13 mouse cellular contexts compared by ENCODE assay signal in the genomic region with DNA sequence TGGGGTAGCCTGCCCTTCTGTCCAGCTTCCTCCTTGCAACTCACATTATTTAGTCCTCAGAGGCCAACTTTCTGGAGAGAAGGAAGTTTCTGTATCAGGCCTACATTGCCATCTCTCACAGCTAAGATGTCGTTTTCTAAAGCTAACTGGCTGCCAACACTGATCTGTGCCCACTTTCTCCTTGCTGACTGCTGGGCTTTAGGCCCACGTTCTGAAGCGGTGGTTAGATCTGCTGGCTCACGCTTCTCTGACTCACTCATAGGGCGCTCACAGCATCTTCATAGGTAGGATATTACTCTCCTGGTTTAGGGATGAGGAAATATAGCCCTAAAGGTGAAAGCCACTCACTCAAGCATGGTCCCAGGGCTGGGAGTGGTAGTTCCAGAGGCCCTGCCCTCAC. TPM values are rescaled to one million over a fixed set of nuclear protein-coding genes. Genes with fewer than 3 reads are reported as not detected.
DNase-seq lines count a peak whose midpoint lies in the region; ATAC-seq and TF ChIP-seq lines count a peak whose summit lies in the region.
"Had no signal": no experiment of that assay in that cellular context is flagged by ENCODE, and none has a peak within 500 bp of the region (broad histone marks: within the 10 kb centered on the region; RNA-seq: fewer than 3 reads in every experiment).

No protein-coding gene starts in this region.

- 18% methylated on average over 5 of the region's 5 CpGs for WGBS in cerebellum, adult 2 months
- WGBS in kidney, embryonic 15.5 days: 71% methylated on average over 5 of the region's 5 CpGs
- WGBS in neural tube, embryonic 15.5 days: 90% methylated on average over 5 of the region's 5 CpGs

- H3K4me3 ChIP-seq in cerebellum, adult 2 months (replicated peaks; ENCODE audit: insufficient read depth, low read depth, low read length): no peak overlapping the region
- no peak overlapping the region for H3K4me3 ChIP-seq in kidney, embryonic 15.5 days (replicated peaks)
- no peak overlapping the region for H3K4me3 ChIP-seq in neural tube, embryonic 15.5 days (replicated peaks)

- TF ChIP-seq POLR2A in cerebellum, adult 2 months (IDR thresholded peaks at IDR 0.05; ENCODE audit: borderline replicate concordance, insufficient read depth, low read length): no peak

- no peak for ATAC-seq in kidney, embryonic 15.5 days (replicated peaks; ENCODE audit: low FRiP score)
- no peak for ATAC-seq in neural tube, embryonic 15.5 days (ENCODE audit: low FRiP score)

- peak overlapping the region; percentile 42; the same call in 1 of the 2 replicates for H3K27ac ChIP-seq in cerebellum, adult 2 months (ENCODE audit: insufficient read depth, low read length)
- peak overlapping the region; percentile 23; the same call in 1 of the 2 replicates for H3K27ac ChIP-seq in kidney, embryonic 15.5 days
- peak overlapping the region; percentile 35; the same call in 1 of the 2 replicates for H3K27ac ChIP-seq in neural tube, embryonic 15.5 days (replicated peaks)
- H3K27ac ChIP-seq: liver, embryonic 14.5 days had no signal

- no peak overlapping the region for H3K4me2 ChIP-seq in kidney, embryonic 15.5 days
- no peak overlapping the region for H3K4me2 ChIP-seq in neural tube, embryonic 15.5 days

- H3K27me3 ChIP-seq in cerebellum, adult 2 months (ENCODE audit: control insufficient read depth, insufficient read depth, low read length): no peaks in the 10 kb centered on the region
- H3K27me3 ChIP-seq in kidney, embryonic 15.5 days: no peaks in the 10 kb centered on the region
- H3K27me3 ChIP-seq in neural tube, embryonic 15.5 days (replicated peaks): no peaks in the 10 kb centered on the region

- peaks cover 58% of the 10 kb centered on the region for H3K4me1 ChIP-seq in cerebellum, adult 2 months (ENCODE audit: control insufficient read depth, insufficient read depth, low read length)
- H3K4me1 ChIP-seq in kidney, embryonic 15.5 days: peaks cover 27% of the 10 kb centered on the region
- peaks cover 19% of the 10 kb centered on the region for H3K4me1 ChIP-seq in neural tube, embryonic 15.5 days

- no peak overlapping the region for H3K9ac ChIP-seq in kidney, embryonic 15.5 days
- H3K9ac ChIP-seq in neural tube, embryonic 15.5 days (replicated peaks): no peak overlapping the region
- H3K9ac ChIP-seq: liver, embryonic 14.5 days had no signal

- H3K36me3 ChIP-seq in kidney, embryonic 15.5 days: no peaks in the 10 kb centered on the region
- no peaks in the 10 kb centered on the region for H3K36me3 ChIP-seq in neural tube, embryonic 15.5 days

- DNase-seq in cerebellum, adult 2 months: no peak
- DNase-seq in cerebellum, postnatal 36 days: no peak
- no peak for DNase-seq in kidney, adult 11 months
- DNase-seq in neural tube, embryonic 10.5 days (ENCODE audit: extremely low spot score, low spot score): no peak
- DNase-seq in telencephalon, adult 2 months (ENCODE audit: low read depth, low spot score): peak; percentile 68
- DNase-seq in MN1 (ENCODE audit: low spot score): no peak
- DNase-seq: cerebellum, adult 8-10 months; embryo, embryonic 11 days; retina, postnatal 1 day; thymus, adult 2 months had no signal

- no peaks in the 10 kb centered on the region for H3K9me3 ChIP-seq in kidney, embryonic 15.5 days (replicated peaks)
- no peaks in the 10 kb centered on the region for H3K9me3 ChIP-seq in neural tube, embryonic 15.5 days (replicated peaks)

- no peak for TF ChIP-seq CTCF in cerebellum, adult 2 months (IDR thresholded peaks at IDR 0.05; ENCODE audit: borderline replicate concordance, insufficient read depth, low read depth, low read length)

RNA-seq across cellular contexts. Expression of a gene that starts 56.3 kb away (rescaled TPM):
- 63.3 and 74.7 TPM in 2 replicates for polyA plus RNA-seq in cerebellum, adult 2 months (2012; rRNA removed)
- polyA plus RNA-seq in kidney, embryonic 15.5 days (2015; fragmentation: Nextera tagmentation; extraction: Ambion mirVana): 14.4 and 14.5 TPM in 2 replicates
- 20.7 and 22.2 TPM in 2 replicates for polyA plus RNA-seq in neural tube, embryonic 15.5 days (2015; fragmentation: Nextera tagmentation; extraction: Ambion mirVana)
